Mouse (Mus musculus) hindlimb bud, embryonic 11.5 days (tissue): ENCODE measurements around the gene Ppard.
A peak's percentile ranks its signal among the peaks of the same experiment; 100 is the strongest.

ENCODE experiments used
- DNase-seq: peaks from one replicate; pipeline ENCODE4 v3.0.0-alpha.2; 2012; ENCODE audit warnings: low read depth, low spot score; ENCODE audit errors: extremely low spot score

Ppard gene

DNA sequence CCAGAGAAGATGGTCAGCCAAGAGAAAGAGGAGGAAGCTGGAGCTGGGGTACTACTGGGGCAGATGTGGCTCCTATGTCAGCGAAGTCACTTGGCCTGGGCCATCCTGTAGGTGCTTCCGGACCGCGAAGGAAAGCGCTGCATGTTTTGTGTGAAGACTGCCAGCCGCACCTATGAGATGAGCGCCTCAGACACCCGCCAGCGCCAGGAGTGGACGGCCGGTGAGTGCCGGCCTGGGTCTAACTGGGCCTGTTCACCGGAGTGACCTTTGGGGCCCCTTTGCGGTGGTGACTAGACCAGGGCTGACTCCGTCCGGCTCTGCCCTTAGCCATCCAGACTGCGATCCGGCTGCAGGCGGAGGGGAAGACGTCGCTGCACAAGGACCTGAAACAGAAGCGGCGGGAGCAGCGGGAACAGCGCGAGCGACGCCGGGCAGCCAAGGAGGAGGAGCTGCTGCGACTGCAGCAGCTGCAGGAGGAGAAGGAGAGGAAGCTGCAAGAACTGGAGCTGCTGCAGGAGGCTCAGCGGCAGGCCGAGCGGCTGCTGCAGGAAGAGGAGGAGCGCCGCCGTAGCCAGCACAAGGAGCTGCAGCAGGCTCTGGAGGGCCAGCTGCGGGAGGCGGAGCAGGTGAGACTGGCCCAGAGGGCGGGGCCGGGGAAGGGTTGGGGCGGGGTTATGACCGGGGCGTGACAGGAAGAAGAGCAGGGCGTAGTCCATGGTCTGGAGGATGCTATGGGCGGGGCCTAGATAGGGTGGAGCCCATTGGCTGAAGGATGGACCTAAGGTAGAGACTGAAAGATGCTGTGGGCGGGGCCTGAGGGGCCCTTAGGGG, 8.7 kb upstream of the Ppard start:
- DNase-seq, result no peak

DNA sequence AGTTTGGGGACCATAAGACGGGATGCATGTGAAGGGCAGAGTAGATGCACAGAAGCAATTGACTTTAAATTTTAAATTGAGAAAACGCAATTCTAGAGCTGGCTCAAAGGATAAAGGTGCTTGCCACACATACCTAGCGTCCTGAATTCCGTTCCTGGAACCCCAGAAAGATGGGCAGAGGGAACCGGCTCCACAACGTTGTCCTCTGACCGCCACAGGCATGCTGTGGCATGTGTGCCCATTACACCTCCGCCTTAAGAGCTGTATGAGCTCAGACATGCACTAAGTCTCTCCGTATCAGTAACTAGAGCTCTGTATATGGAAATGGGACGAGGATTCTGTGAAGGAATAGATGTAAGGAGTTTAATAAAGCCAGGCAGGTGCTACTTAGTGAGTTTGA, 7.9 kb upstream of the Ppard start:
- DNase-seq, result no peak

DNA sequence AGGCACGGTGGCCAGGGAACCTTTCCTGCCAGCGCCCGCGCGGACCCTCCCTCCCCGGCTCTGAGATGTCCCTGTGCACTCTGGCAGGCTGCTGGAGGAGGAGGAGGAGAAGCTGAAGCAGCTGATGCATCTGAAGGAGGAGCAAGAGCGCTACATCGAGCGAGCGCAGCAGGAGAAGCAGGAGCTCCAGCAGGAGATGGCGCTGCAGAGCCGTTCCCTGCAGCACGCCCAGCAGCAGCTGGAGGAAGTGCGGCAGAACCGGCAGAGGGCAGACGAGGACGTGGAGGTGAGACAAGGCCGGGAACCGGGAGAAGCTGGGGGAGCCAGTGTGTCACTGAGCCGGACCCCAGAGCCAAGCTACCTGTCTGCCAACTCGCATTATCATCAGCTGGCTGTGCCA, 6.5 kb upstream of the Ppard start:
- DNase-seq, result peak; percentile 66

DNA sequence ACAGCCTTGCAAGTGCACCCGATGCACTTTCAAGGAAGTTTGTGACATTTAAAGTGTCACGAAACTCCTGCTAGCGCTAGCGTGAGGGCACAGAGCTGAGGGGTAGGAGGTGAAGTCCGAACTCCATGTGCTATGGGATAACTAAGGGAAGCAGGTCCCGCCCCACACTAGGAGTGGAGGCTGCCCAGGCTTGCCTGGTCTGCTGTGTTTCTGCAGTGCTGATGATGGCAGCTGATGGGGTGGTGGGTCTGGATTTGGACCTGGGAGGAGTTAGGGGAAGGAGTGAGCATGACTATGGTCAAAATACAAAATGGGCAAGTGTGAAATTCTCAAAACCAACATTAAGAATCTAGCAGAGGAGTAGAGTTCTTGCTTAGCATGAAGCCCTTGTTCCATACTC, 2.0 kb upstream of the Ppard start:
- no peak for DNase-seq

DNA sequence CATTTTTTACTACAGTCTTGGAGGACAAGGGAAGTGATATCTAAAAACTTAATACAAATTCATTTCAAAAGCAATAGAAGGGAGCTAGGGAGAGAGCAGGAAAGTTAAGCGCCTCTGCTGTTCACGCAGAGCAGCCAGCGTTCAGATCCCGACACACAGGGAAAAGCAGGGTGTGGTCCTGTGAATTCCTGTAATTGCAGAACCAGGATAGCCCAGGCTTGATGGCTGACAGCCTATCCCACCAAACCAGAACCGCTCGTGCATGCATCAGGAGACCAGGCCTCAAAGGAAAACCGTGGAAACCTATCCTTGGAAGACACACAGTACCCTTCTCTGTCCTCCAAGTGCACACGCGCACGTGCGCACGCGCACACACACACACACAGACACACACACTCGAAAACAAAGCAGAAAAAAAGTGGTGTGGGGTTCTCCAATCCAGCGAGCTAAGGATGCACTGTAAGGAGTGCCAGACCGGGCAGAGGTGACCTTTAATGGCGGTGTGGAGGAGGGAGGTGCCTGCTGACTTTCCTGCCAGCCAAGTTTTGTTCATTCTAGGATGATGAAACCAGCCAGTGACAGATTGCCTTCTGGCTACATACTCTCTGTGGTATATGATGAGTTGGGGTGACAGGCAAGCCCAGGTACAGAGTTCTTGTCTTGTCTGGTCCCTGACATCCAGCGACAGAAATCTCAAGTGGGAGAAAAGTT, 1.3 kb upstream of the Ppard start:
- DNase-seq, result no peak

DNA sequence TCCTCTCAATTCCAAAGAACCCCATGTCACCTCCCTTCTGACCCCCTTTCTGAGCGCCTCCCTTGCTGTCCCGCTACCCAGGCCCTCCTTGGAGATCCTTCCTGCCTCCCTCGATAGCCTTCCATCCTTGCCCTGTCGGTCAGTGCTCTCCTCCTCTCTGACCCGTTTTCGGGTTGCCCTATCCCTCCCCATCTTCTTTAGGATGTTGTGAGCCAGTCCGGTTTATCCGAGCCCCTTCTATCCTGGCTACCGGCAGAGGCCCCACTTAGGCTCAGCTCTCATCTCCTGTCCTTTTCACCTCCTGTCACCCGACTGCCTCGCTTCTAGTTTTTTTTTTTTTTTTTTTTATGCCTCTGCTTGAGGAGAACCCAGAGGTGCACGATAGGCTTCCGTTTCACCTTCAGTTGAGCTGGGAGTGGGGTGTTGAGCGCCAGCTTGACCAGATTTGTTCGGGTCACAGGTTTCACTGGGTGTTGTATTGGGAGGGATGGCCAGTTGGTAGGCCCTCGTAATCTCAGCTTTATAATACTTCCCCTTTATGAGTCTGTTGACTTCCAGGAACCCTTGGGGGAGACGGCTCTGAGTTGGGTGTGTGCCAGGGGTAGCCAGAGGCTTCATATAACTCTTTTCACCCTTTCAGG, 711 bp downstream of the Ppard start:
- DNase-seq, result no peak

DNA sequence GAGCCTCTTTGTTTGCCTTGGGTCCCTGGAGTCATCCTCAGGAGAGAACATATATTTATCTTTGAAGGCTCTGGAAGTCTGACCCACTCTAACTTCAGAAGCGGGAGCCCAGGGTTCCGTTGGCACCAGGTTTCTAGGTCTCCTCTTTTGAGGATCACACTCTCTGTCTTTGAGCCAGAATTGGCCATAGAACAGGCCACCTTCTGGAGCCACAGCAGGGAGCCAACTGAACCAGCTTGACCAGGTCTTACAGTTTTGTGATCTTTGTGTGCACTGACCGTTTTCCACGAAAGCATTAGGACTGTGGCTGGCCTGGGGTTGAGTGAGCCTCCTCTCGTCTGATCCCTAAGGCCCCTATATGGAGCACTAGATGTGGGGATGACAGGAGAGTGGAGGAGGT, 2.1 kb downstream of the Ppard start:
- DNase-seq, result no peak

DNA sequence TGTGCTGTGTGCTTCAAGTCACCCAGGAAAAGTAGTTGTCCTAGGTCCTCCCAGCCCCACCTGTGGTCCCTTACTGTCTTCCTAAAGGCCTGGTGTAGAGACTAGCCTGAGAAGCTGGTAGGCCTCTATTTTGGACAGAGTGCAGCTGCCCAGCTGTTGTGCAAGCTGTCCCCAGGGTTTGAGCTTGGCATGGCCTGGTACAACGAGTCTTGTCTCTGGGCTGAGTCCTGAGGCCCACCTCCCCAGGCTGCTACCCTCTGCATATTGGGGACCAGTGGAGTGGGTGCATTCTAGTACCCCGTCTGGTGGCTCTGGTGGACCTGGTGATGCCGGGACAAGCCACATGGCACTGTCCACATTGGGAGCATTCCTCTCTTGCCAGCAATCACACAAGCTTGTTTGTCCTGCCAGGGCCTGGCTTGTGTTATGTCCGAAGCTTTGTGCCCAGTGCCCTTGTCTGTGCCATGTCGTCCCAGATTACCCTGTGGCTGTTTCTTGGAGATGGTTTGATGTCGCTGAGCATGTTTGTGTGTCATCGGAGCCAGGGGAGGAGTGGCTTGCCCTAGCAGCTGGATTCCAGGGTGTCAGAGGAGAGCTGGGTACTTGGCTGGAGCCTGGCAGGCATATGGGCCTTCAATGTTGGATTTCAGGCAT, 3.6 kb downstream of the Ppard start:
- DNase-seq, result no peak

DNA sequence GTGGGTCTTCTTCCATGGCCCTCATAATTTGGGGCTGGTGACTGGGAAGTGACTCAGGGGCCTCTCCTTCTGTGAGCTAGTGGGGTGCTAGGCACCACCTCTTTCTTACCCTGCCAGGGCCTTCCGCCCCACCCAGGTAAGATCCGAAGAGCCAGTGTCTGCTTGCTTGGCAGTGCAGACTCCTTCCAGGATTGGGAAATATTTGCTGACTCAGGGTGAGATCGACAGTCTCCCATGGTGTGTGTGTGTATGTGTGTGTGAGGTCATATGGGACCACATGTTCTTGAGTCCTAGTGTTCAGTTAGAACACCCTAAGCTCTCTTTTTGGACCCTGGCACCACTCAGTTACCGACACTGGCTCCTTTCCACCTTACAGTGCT, 4.1 kb downstream of the Ppard start:
- no peak for DNase-seq

DNA sequence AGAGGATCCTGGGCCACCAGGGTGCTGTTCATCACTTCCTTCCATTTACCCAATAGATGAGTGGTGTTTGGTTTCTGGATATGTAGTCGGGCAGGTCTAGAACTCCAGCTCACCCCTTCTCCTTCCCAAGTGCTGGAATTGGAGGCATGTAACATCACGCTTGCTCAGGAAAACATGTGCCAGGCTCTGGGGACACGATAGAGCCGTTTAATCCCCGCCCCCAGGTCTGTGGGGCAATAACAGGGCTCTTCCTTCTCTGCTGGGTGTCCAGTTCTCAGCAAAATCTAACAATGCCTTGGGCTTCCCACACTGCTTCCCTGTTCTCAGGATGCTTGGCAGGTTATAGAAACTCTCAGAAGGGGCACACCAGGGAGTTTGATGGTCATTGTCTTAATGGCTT, 4.9 kb downstream of the Ppard start:
- DNase-seq, result no peak

DNA sequence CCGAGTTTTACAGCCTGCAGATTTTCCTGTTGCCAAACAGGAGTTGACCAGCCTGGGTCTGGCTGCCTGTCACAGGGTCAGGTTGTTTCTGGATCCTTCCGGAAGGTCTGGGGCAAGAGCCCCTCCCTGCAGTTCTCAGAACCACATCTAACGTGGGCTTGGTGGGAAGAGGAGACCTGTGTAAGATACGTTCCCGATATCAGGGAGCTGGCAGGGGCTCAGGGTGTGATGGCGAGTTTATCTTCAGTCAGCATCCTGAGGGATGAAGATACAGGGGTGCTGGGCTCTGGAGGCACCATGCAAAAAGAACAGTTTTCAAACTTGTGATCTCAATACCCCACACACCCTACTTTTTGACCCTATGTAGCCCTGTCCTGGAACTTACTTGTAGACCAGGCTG, 5.4 kb downstream of the Ppard start:
- no peak for DNase-seq

DNA sequence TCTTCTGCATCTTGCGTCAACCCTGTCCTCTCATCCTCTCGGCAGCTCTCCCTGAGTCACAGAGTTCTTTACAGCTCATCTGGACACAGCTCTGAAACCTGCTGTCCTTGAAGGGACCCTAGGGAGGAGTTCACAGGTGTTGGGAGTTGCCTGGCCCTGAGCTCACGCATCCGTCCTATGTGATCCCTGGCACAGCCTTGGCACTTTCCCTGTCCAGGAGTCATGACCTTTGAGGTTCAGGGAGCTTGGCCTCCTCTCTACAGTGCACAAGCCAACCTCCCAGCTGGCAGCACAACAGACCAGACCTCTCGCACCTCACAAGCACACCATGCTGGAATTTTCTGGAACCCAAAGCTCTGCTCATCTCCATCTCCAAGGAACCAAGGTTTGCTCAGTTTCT, 8.3 kb downstream of the Ppard start:
- DNase-seq, result no peak

DNA sequence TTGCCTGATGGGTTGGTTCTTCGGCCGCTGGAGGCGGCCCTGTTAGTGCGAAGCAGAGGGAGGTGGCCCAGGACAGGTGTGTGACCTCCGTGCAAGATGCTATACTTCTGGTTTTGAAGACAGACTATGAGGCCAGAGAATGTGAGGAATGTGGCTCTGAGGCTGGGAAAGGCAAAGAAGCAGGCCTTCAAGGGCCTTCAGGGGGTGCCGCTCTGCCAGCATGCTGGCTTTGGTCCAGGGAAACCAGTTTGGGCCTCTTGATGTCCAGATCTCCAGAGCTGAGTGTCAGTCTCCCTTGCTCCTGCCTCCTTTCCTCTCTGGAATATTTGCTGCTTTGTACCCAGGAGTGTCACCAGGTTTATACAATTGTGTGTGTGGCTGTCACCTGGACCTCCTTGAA, 9.8 kb downstream of the Ppard start:
- no peak for DNase-seq

DNA sequence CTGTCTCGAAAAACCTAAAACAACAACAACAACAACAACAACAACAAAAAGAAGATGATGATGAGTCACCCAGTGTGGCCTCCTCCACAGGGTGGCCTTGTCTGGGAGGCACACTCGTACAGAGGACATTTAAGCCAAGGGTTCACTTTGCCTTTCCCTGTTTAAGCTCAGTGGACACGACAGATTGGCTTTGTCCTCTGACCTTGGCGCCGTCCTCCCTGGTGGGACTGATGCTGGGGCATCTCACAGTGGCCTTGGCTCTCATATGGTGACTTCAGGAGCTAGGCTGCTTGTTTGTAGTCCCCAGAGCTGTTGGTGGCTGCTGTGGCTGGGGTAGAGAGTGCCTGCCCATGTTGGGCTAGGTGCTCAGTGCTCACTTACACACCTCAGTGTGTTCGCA, 11.7 kb downstream of the Ppard start:
- DNase-seq, result no peak

DNA sequence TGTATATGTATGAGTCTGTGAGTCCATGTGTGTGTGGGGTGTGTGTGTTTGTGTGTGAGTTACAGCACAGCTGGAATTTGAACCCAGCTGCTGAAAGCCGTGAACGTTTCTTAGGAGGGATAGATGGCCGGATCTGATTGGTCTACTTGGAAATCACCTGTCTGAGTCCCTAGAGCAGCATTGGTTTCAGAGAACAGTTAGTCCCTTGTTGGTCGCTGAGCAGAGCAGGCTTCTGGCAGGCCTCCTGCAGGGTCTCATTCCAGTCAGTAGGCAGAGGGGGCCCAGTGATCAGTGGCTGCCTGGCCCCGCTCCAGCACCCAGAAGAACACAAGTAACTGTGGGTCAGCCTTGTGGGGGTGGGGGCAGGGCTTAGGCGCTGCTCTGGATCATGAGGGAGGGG, 12.2 kb downstream of the Ppard start:
- DNase-seq, result no peak

DNA sequence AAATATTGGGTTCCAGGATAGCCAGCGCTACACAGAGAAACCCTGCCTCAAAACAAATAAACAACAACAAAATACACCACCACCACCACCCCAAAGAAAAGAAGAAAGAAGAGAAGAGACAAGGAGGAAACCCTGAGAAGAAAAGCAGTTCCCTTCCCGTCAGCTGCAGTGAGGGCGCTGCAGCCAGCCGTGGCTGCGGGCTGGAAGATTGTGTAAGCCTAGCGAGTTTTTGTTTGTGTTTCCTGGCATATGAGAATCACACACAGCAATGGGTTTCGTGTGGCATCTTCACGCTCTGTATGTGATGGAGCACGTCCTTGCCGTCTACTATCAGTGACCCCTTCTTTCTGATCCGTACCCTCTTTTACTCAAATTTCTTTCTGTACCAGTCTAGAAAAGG, 14.1 kb downstream of the Ppard start:
- no peak for DNase-seq

DNA sequence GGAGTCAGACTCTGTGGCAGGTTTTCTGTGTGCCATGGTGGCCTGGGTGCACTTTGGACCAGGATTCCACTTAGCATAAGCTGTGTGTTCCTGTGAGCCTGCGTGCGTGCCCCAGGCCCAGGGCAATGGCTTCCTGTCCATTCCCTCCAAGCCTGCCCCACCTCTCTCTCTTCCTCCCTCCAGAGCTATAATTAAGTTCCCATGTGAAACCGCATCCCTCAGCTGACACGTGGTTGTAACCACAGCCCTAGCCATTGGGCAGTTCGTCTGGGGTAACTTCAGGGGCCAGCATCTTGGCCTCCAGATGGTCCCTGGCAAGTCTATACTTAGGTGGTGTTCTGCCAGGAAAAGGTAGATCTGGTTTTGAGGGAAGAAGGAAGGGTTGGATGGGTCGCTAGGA, 15.1 kb downstream of the Ppard start:
- DNase-seq, result no peak

DNA sequence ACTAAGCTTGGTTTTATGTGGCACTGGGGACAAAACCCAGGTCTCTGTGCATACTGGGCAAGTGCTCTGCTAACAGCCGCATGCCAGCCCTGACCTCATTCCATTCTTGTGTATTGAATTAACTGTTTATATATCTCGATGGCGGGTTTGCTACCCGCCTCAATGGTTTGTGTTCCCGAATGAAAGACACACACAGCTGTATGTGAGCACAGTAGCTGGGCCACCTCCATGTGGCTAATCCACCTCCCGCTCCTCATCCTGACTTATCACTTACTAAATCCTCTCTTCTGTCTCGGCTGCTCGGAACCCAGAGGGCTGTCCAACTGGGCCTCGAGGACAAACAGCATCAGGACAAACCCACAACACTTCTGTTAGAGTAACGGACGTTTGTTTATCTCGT, 16.6 kb downstream of the Ppard start:
- DNase-seq, result no peak

DNA sequence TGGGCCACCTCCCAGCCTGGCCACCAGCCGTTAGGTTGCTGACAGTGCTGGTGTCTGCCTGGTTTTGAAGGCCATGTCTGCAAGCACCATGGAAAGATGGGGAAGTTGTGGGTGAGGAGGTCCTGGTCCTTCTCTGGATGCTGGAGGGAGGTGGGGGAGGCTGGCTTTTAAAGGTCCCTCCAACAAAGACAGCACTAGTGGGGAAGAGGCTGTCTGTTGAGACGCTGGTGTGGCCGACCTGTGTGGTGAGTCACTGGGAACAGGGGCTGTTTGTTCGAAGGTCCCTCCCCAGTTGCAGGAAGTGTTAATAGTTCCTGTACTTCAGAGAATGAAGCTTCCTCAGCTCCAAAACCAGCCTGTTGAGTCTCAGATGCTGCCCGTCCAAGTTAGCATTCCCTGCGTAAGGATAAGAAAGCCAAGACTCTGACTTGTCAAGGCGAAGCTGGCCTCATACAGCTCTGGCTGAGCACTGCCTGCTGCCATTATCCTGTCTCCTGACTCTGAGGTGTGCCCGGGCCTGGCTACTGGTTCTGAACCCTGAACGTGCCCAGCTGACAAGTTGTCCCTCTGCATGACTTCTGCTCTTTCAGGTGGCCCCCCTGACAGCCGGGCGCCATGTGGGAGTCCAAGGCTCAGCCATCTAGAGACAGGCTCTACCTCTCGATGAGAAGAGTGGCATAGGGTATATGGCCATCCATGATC, 19.2 kb downstream of the Ppard start:
- no peak for DNase-seq

DNA sequence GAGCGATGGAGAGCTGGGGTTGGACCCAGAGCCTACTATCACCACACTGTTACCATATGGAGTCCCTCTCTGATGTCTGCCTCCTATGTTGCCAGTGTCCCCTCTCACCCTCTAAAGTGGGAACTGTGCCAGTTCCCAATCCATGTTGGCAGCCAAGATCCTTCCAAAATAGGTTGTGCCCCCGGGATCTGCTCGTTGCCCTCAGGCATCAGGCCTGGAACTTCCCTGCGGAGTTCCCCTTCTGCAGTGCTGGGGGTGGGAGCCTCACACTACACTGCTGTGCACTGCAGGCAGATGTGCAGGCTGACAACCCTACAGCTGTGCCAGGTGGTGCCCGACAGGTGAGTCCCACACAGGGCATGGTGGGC, 19.8 kb downstream of the Ppard start:
- no peak for DNase-seq

DNA sequence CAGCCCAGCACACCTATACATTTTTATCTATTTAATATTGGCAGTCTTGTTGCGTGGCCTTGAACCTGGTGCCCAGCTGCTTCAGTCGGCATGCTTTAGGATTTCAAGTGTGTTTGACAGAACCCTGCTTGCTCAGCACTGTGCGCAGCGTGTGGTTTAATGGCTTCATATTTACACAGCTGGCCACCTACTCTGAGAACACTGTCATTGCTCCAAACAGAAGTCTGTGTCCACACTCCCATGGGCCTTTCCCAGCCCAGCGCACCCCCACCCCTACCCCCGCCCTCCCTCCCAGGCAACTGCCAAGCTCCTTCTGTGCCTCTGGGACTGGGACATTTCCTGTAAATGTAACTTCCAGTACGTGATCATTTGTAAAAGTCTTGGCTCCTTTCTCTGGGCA, 20.7 kb downstream of the Ppard start:
- DNase-seq, result no peak
